Mouse (Mus musculus): ENCODE results near the gene Adamts17. TPM values are rescaled to one million over a fixed set of nuclear protein-coding genes. Genes with fewer than 3 reads are reported as not detected.

The Adamts17 gene
- total and polyA plus RNA-seq, 3 experiments, result 0.33 to 0.42 TPM; not detected in 1

DNA sequence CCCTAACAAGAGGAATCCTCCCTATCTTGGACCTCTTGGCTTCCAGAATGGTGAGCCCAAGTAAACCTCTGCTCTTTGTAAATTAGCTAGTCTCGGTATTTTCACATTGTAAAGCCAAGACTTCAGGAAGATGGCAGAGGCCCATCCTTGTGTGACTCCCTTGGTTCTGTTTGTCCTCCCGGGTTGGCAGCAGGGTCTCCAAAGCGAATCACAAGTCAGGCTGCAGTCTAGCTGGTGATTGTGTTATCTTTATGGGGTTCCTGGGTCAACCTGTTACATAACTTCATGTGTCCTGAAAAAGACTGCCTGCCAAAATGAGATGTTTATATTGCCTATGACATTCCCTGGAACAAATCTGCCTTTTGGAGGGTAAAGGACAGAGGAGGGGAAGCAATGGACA lies 148.9 kb downstream of the Adamts17 start:
- Histone ChIP-seq H3K4me3 (ENCODE audit: control insufficient read depth in 1 of 2, insufficient read depth in 1 of 2, low read depth in 2 of 2, low read length in 2 of 2) (no peak overlapping the region), H3K79me2 (ENCODE audit: control insufficient read depth, insufficient read depth, low read length, poor library complexity) (no peaks in the 10 kb centered on the region), H3K9me3 (replicated peaks; ENCODE audit: insufficient read depth, low read length) (no peaks in the 10 kb centered on the region), H3K4me1 (ENCODE audit: control insufficient read depth in 1 of 2, insufficient read depth in 2 of 2, low read length in 2 of 2) (no peaks in the 10 kb centered on the region), H3K36me3 (ENCODE audit: control insufficient read depth in 1 of 2, insufficient read depth in 2 of 2, low read length in 2 of 2) (no peaks in the 10 kb centered on the region), H3K27ac (ENCODE audit: control insufficient read depth, low read depth, low read length) (no peak overlapping the region), H3K27me3 (ENCODE audit: control insufficient read depth in 1 of 2, insufficient read depth in 2 of 2, low read length in 2 of 2) (no peaks in the 10 kb centered on the region), H3K9ac (ENCODE audit: control insufficient read depth, low read depth, low read length, poor library complexity, severe bottlenecking) (no peak overlapping the region)
- DNase-seq (ENCODE audit: low read depth, low spot score), result no peak
- no peak for TF ChIP-seq TAL1 (IDR thresholded peaks at IDR 0.05; ENCODE audit: low read length)
- TF ChIP-seq POLR2AphosphoS5 (IDR thresholded peaks at IDR 0.05; ENCODE audit: borderline replicate concordance, low read depth, low read length), result no peak
- TF ChIP-seq ELF1 (IDR thresholded peaks at IDR 0.05; ENCODE audit: low read depth, low read length), result no peak
- TF ChIP-seq MAX (IDR thresholded peaks at IDR 0.05; ENCODE audit: low read length), result no peak
- TF ChIP-seq RCOR1 (IDR thresholded peaks at IDR 0.05; ENCODE audit: low read depth, low read length), result no peak
- no peak for TF ChIP-seq GABPA (IDR thresholded peaks at IDR 0.05; ENCODE audit: low read depth, low read length)
- no peak for TF ChIP-seq RAD21 (IDR thresholded peaks at IDR 0.05; ENCODE audit: low read depth, low read length)
- TF ChIP-seq USF1 (IDR thresholded peaks at IDR 0.05; ENCODE audit: low read depth, low read length), result no peak
- no peak for TF ChIP-seq ZC3H11A (IDR thresholded peaks at IDR 0.05; ENCODE audit: low read depth, low read length)
- no peak for TF ChIP-seq MEF2A (IDR thresholded peaks at IDR 0.05; ENCODE audit: extremely low read depth, insufficient replicate concordance, low read depth, low read length, poor library complexity, severe bottlenecking)
- no peak for TF ChIP-seq UBTF (IDR thresholded peaks at IDR 0.05; ENCODE audit: borderline replicate concordance, insufficient read depth, low read depth, low read length)
- no peak for TF ChIP-seq GATA1 (IDR thresholded peaks at IDR 0.05; ENCODE audit: low read depth, low read length)
- TF ChIP-seq BHLHE40 (IDR thresholded peaks at IDR 0.05; ENCODE audit: borderline replicate concordance, low read depth, low read length), result no peak
- TF ChIP-seq POLR2A (IDR thresholded peaks at IDR 0.05; ENCODE audit: control insufficient read depth in 1 of 2, insufficient read depth in 1 of 2, low read depth in 1 of 2, low read length in 2 of 2, poor library complexity in 1 of 2), result no peak
- TF ChIP-seq TCF12 (IDR thresholded peaks at IDR 0.05; ENCODE audit: low read depth, low read length), result no peak
- no peak for TF ChIP-seq SIN3A (IDR thresholded peaks at IDR 0.05; ENCODE audit: low read length)
- TF ChIP-seq ZNF384 (IDR thresholded peaks at IDR 0.05; ENCODE audit: low read depth, low read length), result no peak

DNA sequence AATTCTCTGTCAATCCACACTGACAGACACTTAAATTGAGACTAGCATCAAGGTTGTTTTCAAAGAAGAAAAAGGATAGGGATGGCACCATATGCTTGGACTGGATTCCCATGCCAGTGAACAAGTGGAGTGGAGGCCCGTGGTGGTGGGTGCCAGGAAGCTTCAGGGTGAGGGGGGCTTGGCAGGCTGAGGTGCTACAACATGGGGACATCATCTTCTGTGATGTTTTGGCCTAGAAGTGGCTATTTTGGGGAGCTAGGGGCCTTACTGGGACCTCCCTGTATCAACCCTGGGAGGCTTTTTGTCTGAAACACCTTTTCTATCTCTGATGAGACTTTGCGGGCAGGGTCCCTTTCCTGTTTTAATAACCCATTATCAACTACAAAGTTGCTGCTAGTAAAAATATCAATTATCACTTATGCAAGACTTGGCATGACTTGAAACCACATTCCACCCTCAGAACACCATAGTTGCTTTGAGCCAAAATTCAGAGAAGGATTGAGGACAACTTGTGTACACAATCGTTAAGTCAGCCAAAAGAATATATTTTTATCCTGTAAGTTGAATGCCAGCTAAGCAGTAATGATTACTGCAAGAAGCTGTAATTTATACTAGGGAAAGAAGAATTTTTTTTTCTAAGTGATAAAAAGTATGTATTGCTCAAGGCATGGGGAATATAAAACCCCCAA lies 150.0 kb downstream of the Adamts17 start:
- Histone ChIP-seq H3K27me3 (ENCODE audit: control insufficient read depth in 1 of 2, insufficient read depth in 2 of 2, low read length in 2 of 2) (no peaks in the 10 kb centered on the region), H3K9ac (ENCODE audit: control insufficient read depth, low read depth, low read length, poor library complexity, severe bottlenecking) (no peak overlapping the region), H3K4me1 (ENCODE audit: control insufficient read depth in 1 of 2, insufficient read depth in 2 of 2, low read length in 2 of 2) (no peaks in the 10 kb centered on the region), H3K27ac (ENCODE audit: control insufficient read depth, low read depth, low read length) (no peak overlapping the region), H3K9me3 (replicated peaks; ENCODE audit: insufficient read depth, low read length) (no peaks in the 10 kb centered on the region), H3K4me3 (ENCODE audit: control insufficient read depth in 1 of 2, insufficient read depth in 1 of 2, low read depth in 2 of 2, low read length in 2 of 2) (no peak overlapping the region), H3K36me3 (ENCODE audit: control insufficient read depth in 1 of 2, insufficient read depth in 2 of 2, low read length in 2 of 2) (no peaks in the 10 kb centered on the region), H3K79me2 (ENCODE audit: control insufficient read depth, insufficient read depth, low read length, poor library complexity) (no peaks in the 10 kb centered on the region)
- TF ChIP-seq MXI1 (IDR thresholded peaks at IDR 0.05; ENCODE audit: low read depth, low read length), result no peak
- TF ChIP-seq ZC3H11A (IDR thresholded peaks at IDR 0.05; ENCODE audit: low read depth, low read length), result no peak
- TF ChIP-seq ETS1 (IDR thresholded peaks at IDR 0.05; ENCODE audit: low read depth, low read length), result no peak
- TF ChIP-seq GABPA (IDR thresholded peaks at IDR 0.05; ENCODE audit: low read depth, low read length), result no peak
- no peak for TF ChIP-seq RCOR1 (IDR thresholded peaks at IDR 0.05; ENCODE audit: low read depth, low read length)
- TF ChIP-seq CTCF (IDR thresholded peaks at IDR 0.05 in 2 of 3, conservative IDR thresholded peaks at IDR 0.05 in 1 of 3; ENCODE audit: control insufficient read depth in 1 of 3, insufficient read depth in 1 of 3, low read depth in 2 of 3, low read length in 3 of 3, poor library complexity in 1 of 3, severe bottlenecking in 1 of 3), result no peak
- TF ChIP-seq SMC3 (IDR thresholded peaks at IDR 0.05; ENCODE audit: low read depth, low read length), result no peak
- TF ChIP-seq MAX (IDR thresholded peaks at IDR 0.05; ENCODE audit: low read length), result no peak
- no peak for TF ChIP-seq RAD21 (IDR thresholded peaks at IDR 0.05; ENCODE audit: low read depth, low read length)
- no peak for TF ChIP-seq ZMIZ1 (IDR thresholded peaks at IDR 0.05; ENCODE audit: low read depth, low read length)
- TF ChIP-seq KAT2A (conservative IDR thresholded peaks at IDR 0.05; ENCODE audit: low read depth, low read length), result no peak
- TF ChIP-seq ELF1 (IDR thresholded peaks at IDR 0.05; ENCODE audit: low read depth, low read length), result no peak
- no peak for TF ChIP-seq NRF1 (IDR thresholded peaks at IDR 0.05; ENCODE audit: insufficient read depth, low read depth, low read length, poor library complexity, severe bottlenecking)
- TF ChIP-seq MEF2A (IDR thresholded peaks at IDR 0.05; ENCODE audit: extremely low read depth, insufficient replicate concordance, low read depth, low read length, poor library complexity, severe bottlenecking), result no peak
- no peak for TF ChIP-seq UBTF (IDR thresholded peaks at IDR 0.05; ENCODE audit: borderline replicate concordance, insufficient read depth, low read depth, low read length)
- TF ChIP-seq POLR2A (IDR thresholded peaks at IDR 0.05; ENCODE audit: control insufficient read depth in 1 of 2, insufficient read depth in 1 of 2, low read depth in 1 of 2, low read length in 2 of 2, poor library complexity in 1 of 2), result no peak
- DNase-seq (ENCODE audit: low read depth, low spot score), result no peak

Data from MEL (cell line).